Mouse (Mus musculus): ENCODE results near the gene Npcd. TPM values are rescaled to one million over a fixed set of nuclear protein-coding genes. Genes with fewer than 3 reads are reported as not detected.

Gene Npcd
- polyA plus RNA-seq (2017; shearing (Covaris generic)): not detected

DNA sequence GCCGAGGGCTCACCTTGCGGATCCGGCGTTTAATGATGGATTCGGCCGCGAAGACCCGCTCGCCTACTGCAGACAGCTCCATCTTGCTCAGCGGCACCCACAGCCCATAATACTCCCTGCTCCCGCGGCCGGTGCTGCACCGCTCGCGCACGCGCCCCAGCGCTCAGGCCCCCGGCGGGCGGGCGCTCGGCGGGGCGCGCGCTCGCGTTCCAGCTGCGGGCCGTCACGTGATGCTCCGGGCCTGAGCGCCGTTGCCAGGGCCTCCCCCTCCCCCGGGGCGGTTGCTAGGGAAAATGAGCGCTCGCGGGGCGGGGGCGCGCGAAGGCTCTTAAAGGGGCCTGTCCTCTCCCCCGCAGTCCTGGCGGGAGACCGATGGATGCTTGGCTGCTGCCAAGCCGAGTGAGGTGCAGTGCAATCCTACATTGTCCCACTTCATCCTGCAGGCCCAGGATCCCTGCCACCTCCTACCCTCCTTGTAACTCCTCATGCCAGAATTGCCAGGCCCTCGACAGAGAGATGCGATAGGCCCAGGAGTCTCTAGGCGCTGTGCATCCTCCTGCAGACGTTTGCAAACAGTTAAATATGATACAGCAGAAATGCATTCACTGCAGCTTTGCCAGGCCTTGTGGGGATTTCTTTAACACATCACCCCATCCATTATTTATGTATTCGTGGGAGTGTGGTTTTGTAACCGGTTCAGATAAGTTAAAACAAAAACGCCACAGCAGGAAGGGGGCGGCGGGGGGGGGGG lies at the start of gene Npcd, which contains the start of gene Cbx6:
Gene Npcd (minus strand): TSS at position 108 of the 751 bp plus-strand sequence.
Gene Cbx6 (minus strand): TSS at position 559 of the 751 bp plus-strand sequence.

GRCm38 (mm10) chr15:79804352-79805071 lies 29.5 kb downstream of the Npcd start, which contains the start of gene Nptxr:
Gene Nptxr, minus strand, starts transcription at chr15:79804766.

DNA sequence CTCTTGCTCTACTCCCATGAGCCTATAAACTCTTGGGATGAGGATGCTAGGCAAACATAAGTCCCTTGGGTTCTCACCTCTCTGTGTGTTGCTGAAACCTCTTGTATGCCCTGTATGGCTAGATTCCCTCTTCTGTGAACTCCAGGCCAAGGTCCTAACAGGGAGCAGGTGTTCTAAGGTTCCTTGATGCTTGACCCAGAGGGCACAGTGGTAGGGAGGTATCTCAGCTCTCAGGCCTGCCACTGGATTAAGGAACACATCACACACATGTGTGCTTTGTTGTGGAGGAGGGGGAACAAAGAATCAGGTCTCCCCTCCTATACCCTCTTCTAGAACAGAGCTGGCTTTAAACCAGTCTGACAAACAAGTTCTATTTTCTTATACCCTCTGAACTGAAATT lies 56.3 kb downstream of the Npcd start, which contains the start of gene Dnal4:
Gene Dnal4 (minus strand): TSS at position 101 of the 400 bp plus-strand sequence.

GRCm38 (mm10) chr15:79741921-79742705 lies 91.9 kb downstream of the Npcd start, which contains the start of gene Sun2:
Gene Sun2, minus strand, starts transcription at chr15:79742536.

Other genes with a start within 250 kb of the Npcd start
- gene Dmc1, start 229.1 kb downstream of the Npcd start, polyA plus RNA-seq (2017; shearing (Covaris generic)): not detected
- 0.88 TPM for gene Fam227a, start 175.3 kb downstream of the Npcd start, polyA plus RNA-seq (2017; shearing (Covaris generic))
- 2.9 TPM for gene Cby1, start 175.0 kb downstream of the Npcd start, polyA plus RNA-seq (2017; shearing (Covaris generic))
- gene Tomm22, start 163.4 kb downstream of the Npcd start, polyA plus RNA-seq (2017; shearing (Covaris generic)): 156 TPM
- gene Josd1, start 146.3 kb downstream of the Npcd start, polyA plus RNA-seq (2017; shearing (Covaris generic)): 49.7 TPM
- 115 TPM for gene Gtpbp1, start 143.4 kb downstream of the Npcd start, polyA plus RNA-seq (2017; shearing (Covaris generic))
- gene Sun2, start 91.7 kb downstream of the Npcd start, polyA plus RNA-seq (2017; shearing (Covaris generic)): 43.2 TPM
- gene Dnal4, start 56.4 kb downstream of the Npcd start, polyA plus RNA-seq (2017; shearing (Covaris generic)): 4.6 TPM
- 0.57 TPM for gene Nptxr, start 29.5 kb downstream of the Npcd start, polyA plus RNA-seq (2017; shearing (Covaris generic))
- gene Cbx6, start 451 bp upstream of the Npcd start, polyA plus RNA-seq (2017; shearing (Covaris generic)): 11.1 TPM
- gene Apobec3, start 57.4 kb upstream of the Npcd start, polyA plus RNA-seq (2017; shearing (Covaris generic)): 210 TPM
- 165 TPM for gene Cbx7, start 136.9 kb upstream of the Npcd start, polyA plus RNA-seq (2017; shearing (Covaris generic))
- gene Pdgfb, start 180.7 kb upstream of the Npcd start, polyA plus RNA-seq (2017; shearing (Covaris generic)): 1.0 TPM

Data from effector memory CD4-positive, alpha-beta T cell, adult 7 months (primary cell).